ENCODE assay signal across 33 mouse cellular contexts in the genomic region with DNA sequence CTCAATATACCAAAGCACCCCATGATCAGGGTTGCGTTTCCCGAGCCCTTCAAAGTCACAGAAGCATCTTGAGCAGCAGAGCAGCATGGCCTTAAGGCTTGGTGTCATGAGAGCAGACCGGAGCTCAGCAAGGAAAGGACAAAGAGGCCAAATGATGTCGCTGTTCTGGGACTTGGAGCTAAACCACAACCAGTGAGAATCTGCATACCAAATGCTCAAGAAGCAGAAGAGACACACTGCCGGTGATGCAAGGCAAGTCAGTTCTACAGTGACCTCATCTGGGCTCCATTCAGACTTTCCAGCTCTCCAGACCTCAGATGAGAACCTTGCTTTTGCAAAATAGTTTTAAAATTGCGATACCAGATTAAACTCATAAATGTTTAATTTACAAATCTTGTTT. TPM values are rescaled to one million over a fixed set of nuclear protein-coding genes. Genes with fewer than 3 reads are reported as not detected.
DNase-seq lines count a peak whose midpoint lies in the region; ATAC-seq and TF ChIP-seq lines count a peak whose summit lies in the region.
"Had no signal": no experiment of that assay in that cellular context is flagged by ENCODE, and none has a peak within 500 bp of the region (broad histone marks: within the 10 kb centered on the region; RNA-seq: fewer than 3 reads in every experiment).

No protein-coding gene starts in this region.

- intact Hi-C loops in left cerebral cortex, postnatal 25 days (cut with DNase I), result no loop called here

- no peak overlapping the region for H3K4me2 ChIP-seq in lung, postnatal 0 days (replicated peaks; ENCODE audit: low read depth, low read length)
- peak overlapping the region; percentile 32; the same call in 1 of the 2 replicates for H3K4me2 ChIP-seq in CH12.LX (ENCODE audit: insufficient read depth, low read depth, poor library complexity, severe bottlenecking)
- H3K4me2 ChIP-seq in heart, embryonic 11.5 days, result no peak overlapping the region
- H3K4me2 ChIP-seq: embryonic facial prominence, embryonic 12.5 days; hindbrain, embryonic 13.5 days; kidney, embryonic 15.5 days; limb, embryonic 15.5 days; liver, embryonic 13.5 days had no signal

- H3K4me1 ChIP-seq in lung, postnatal 0 days (ENCODE audit: insufficient read depth, low read depth, low read length), result no peaks in the 10 kb centered on the region
- peaks cover 3 to 14% of the 10 kb centered on the region in 2 experiments; a peak in 3 of 4 replicates for H3K4me1 ChIP-seq in CH12.LX (ENCODE audit: control insufficient read depth in 1 of 2, insufficient read depth in 2 of 2)
- peaks cover 25% of the 10 kb centered on the region for H3K4me1 ChIP-seq in bone marrow macrophage, adult 2 months (ENCODE audit: control insufficient read depth, insufficient read depth, low read length)
- no peaks in the 10 kb centered on the region for H3K4me1 ChIP-seq in heart, embryonic 11.5 days (ENCODE audit: control insufficient read depth, insufficient read depth, low read length)
- H3K4me1 ChIP-seq: heart, embryonic 10.5 days; hindbrain, embryonic 13.5 days; limb, embryonic 15.5 days; liver, embryonic 13.5 days had no signal

- H3K79me2 ChIP-seq in CH12.LX (replicated peaks; ENCODE audit: control insufficient read depth, extremely low read depth, insufficient read depth, poor library complexity, severe bottlenecking), result no peaks in the 10 kb centered on the region

- H3K9me3 ChIP-seq in lung, postnatal 0 days (ENCODE audit: low read length), result no peaks in the 10 kb centered on the region
- no peaks in the 10 kb centered on the region for H3K9me3 ChIP-seq in CH12.LX (replicated peaks; ENCODE audit: low read length)
- H3K9me3 ChIP-seq in heart, embryonic 11.5 days (replicated peaks; ENCODE audit: control insufficient read depth, low read length), result no peaks in the 10 kb centered on the region
- H3K9me3 ChIP-seq: embryonic facial prominence, embryonic 12.5 days; heart, embryonic 10.5 days; hindbrain, embryonic 13.5 days; kidney, embryonic 15.5 days; limb, embryonic 10.5 days; limb, embryonic 15.5 days; liver, embryonic 13.5 days had no signal

- ATAC-seq in lung, postnatal 0 days, result no peak
- ATAC-seq in monocyte, adult 5-6 weeks (replicated peaks; ENCODE audit: insufficient number of reproducible peaks, low FRiP score, low TSS enrichment, poor library complexity, severe bottlenecking), result 0 out of 2 replicates have a peak, but pooled peaks have one; percentile 13
- no peak for ATAC-seq in heart, embryonic 11.5 days (replicated peaks; ENCODE audit: insufficient number of reproducible peaks, low FRiP score, low TSS enrichment)
- ATAC-seq: forebrain, embryonic 14.5 days; midbrain, embryonic 16.5 days had no signal

- no peak overlapping the region for H3K9ac ChIP-seq in lung, postnatal 0 days (replicated peaks; ENCODE audit: low read depth)
- H3K9ac ChIP-seq in CH12.LX (ENCODE audit: insufficient read depth, low read depth), result no peak overlapping the region
- H3K9ac ChIP-seq in heart, embryonic 11.5 days (ENCODE audit: low read depth, low read length), result no peak overlapping the region
- H3K9ac ChIP-seq: embryonic facial prominence, embryonic 12.5 days; hindbrain, embryonic 13.5 days; kidney, embryonic 15.5 days; limb, embryonic 15.5 days; liver, embryonic 13.5 days had no signal

- in situ Hi-C loops in CH12.LX (cut with MboI; ENCODE audit: low pct_ligation_motif_present, low pct_unique_long_range_greater_than_20kb, low sequenced_read_pairs), result no loop called here

- TF ChIP-seq EP300 in lung, postnatal 0 days (IDR thresholded peaks at IDR 0.05), result no peak
- TF ChIP-seq EP300 in CH12.LX (IDR thresholded peaks at IDR 0.05; ENCODE audit: low read length), result peak; percentile 27; the same call in 1 of the 2 replicates

- dilution Hi-C loops in CH12.LX (cut with MboI; ENCODE audit: extremely low pct_ligation_motif_present, extremely low pct_unique_long_range_greater_than_20kb, low sequenced_read_pairs), result no loop called here

- peak; percentile 33 for DNase-seq in lung, postnatal 0 days (ENCODE audit: low spot score)
- DNase-seq in lung, postnatal 10 days, result no peak
- DNase-seq in CH12.LX (ENCODE audit: extremely low read depth), result peak; percentile 55
- no peak for DNase-seq in kidney, adult 18-20 months
- DNase-seq in left cerebral cortex, postnatal 25 days (ENCODE audit: low spot score in 2 of 2), result no peak
- DNase-seq: adrenal gland, adult 8-10 months; cerebellum, adult 9-10 months; cerebellum, postnatal 36 days; embryo, embryonic 11 days; gastrocnemius, postnatal 14 days; heart, adult 11 months; heart, postnatal 36 days; kidney, adult 11 months; kidney, postnatal 36 days; layer of hippocampus, postnatal 36 days; liver, embryonic 13.5 days; lung, postnatal 14 days; retina, postnatal 1 day; right cerebral cortex, postnatal 14 days; thymus, postnatal 4 days had no signal

- peak; percentile 3 for TF ChIP-seq RAD21 in CH12.LX (IDR thresholded peaks at IDR 0.05; ENCODE audit: low read depth, low read length)

- H3K36me3 ChIP-seq in lung, postnatal 0 days (ENCODE audit: insufficient read depth, low read length), result no peaks in the 10 kb centered on the region
- no peaks in the 10 kb centered on the region for H3K36me3 ChIP-seq in CH12.LX (replicated peaks in 1 of 2; ENCODE audit: control insufficient read depth in 1 of 2, insufficient read depth in 1 of 2, low read length in 1 of 2)
- H3K36me3 ChIP-seq in heart, embryonic 11.5 days (ENCODE audit: control insufficient read depth, insufficient read depth, low read length), result no peaks in the 10 kb centered on the region
- H3K36me3 ChIP-seq: embryonic facial prominence, embryonic 12.5 days; G1E; heart, embryonic 10.5 days; hindbrain, embryonic 13.5 days; kidney, embryonic 15.5 days; limb, embryonic 10.5 days; limb, embryonic 15.5 days; liver, embryonic 13.5 days had no signal

- no peak for TF ChIP-seq POLR2A in CH12.LX (IDR thresholded peaks at IDR 0.05; ENCODE audit: low read depth, low read length)
- no peak for TF ChIP-seq POLR2A in bone marrow macrophage, adult 2 months (IDR thresholded peaks at IDR 0.05; ENCODE audit: borderline replicate concordance, low read depth, low read length)

- H3K27ac ChIP-seq in lung, postnatal 0 days (ENCODE audit: low read length), result no peak overlapping the region
- no peak overlapping the region for H3K27ac ChIP-seq in CH12.LX (ENCODE audit: insufficient read depth, low read depth)
- no peak overlapping the region for H3K27ac ChIP-seq in bone marrow macrophage, adult 2 months (ENCODE audit: insufficient read depth, low read depth, low read length)
- H3K27ac ChIP-seq in heart, embryonic 11.5 days (ENCODE audit: low read depth, low read length), result no peak overlapping the region
- H3K27ac ChIP-seq: embryonic facial prominence, embryonic 12.5 days; heart, embryonic 10.5 days; hindbrain, embryonic 13.5 days; kidney, embryonic 15.5 days; layer of hippocampus, adult 2 months; limb, embryonic 10.5 days; limb, embryonic 15.5 days; liver, embryonic 13.5 days had no signal

- WGBS in lung, postnatal 0 days, result 75% methylated on average over 6 of the region's 6 CpGs
- 69% methylated on average over 6 of the region's 6 CpGs for WGBS in heart, embryonic 11.5 days (ENCODE audit: insufficient replicate concordance)

- no peak overlapping the region for H3K4me3 ChIP-seq in lung, postnatal 0 days (ENCODE audit: low read depth, low read length)
- H3K4me3 ChIP-seq in CH12.LX (replicated peaks in 1 of 3; ENCODE audit: low read depth in 2 of 3, low read length in 2 of 3, poor library complexity in 1 of 3), result no peak overlapping the region
- no peak overlapping the region for H3K4me3 ChIP-seq in bone marrow macrophage, adult 2 months (ENCODE audit: insufficient read depth, low read length)
- no peak overlapping the region for H3K4me3 ChIP-seq in heart, embryonic 11.5 days (ENCODE audit: low read depth, low read length)
- H3K4me3 ChIP-seq: embryonic facial prominence, embryonic 12.5 days; heart, embryonic 10.5 days; hindbrain, embryonic 13.5 days; kidney, embryonic 15.5 days; layer of hippocampus, adult 2 months; limb, embryonic 10.5 days; limb, embryonic 15.5 days; liver, embryonic 13.5 days had no signal

- no peak for TF ChIP-seq CTCF in lung, postnatal 0 days (IDR thresholded peaks at IDR 0.05)
- peak in 1 of 2 experiments; percentile 30; a peak in 1 of 4 replicates for TF ChIP-seq CTCF in CH12.LX (conservative IDR thresholded peaks at IDR 0.05 in 1 of 2, IDR thresholded peaks at IDR 0.05 in 1 of 2; ENCODE audit: low read depth in 2 of 2, low read length in 2 of 2)
- 0 out of 2 replicates have a peak, but pooled peaks have one; percentile 33 for TF ChIP-seq CTCF in bone marrow macrophage, adult 2 months (IDR thresholded peaks at IDR 0.05; ENCODE audit: low read depth, low read length)

- no peaks in the 10 kb centered on the region for H3K27me3 ChIP-seq in lung, postnatal 0 days (replicated peaks; ENCODE audit: insufficient read depth, low read length)
- H3K27me3 ChIP-seq in CH12.LX (replicated peaks), result no peaks in the 10 kb centered on the region
- H3K27me3 ChIP-seq in heart, embryonic 11.5 days (ENCODE audit: control insufficient read depth, insufficient read depth, low read length), result no peaks in the 10 kb centered on the region
- H3K27me3 ChIP-seq: embryonic facial prominence, embryonic 12.5 days; hindbrain, embryonic 13.5 days; kidney, embryonic 15.5 days; limb, embryonic 15.5 days; liver, embryonic 13.5 days had no signal

TF ChIP-seq in CH12.LX, 34 proteins besides CTCF, POLR2A, EP300 and RAD21 (continues in another document):
- TF ChIP-seq MAFK (IDR thresholded peaks at IDR 0.05; ENCODE audit: insufficient replicate concordance, low read length) (no peak), E2F4 (IDR thresholded peaks at IDR 0.05; ENCODE audit: insufficient replicate concordance, low read depth, low read length) (no peak), TCF12 (IDR thresholded peaks at IDR 0.05; ENCODE audit: low read depth, low read length) (0 out of 2 replicates have a peak, but pooled peaks have one; percentile 14), GABPA (IDR thresholded peaks at IDR 0.05; ENCODE audit: insufficient replicate concordance, low read depth, low read length) (no peak), ZNF384 (IDR thresholded peaks at IDR 0.05; ENCODE audit: low read depth, low read length) (no peak), NELFE (IDR thresholded peaks at IDR 0.05; ENCODE audit: low read depth, low read length) (no peak), KAT2A (IDR thresholded peaks at IDR 0.05; ENCODE audit: insufficient replicate concordance, low read length) (no peak), IRF4 (IDR thresholded peaks at IDR 0.05; ENCODE audit: low read depth, low read length) (no peak)

RNA-seq across cellular contexts. Expression of gene Spp1, which starts 38.6 kb away (rescaled TPM):
- 74.4 and 87.1 TPM in 2 replicates for polyA plus RNA-seq in lung, postnatal 0 days (2015; fragmentation: Nextera tagmentation; extraction: Ambion mirVana)
- total RNA-seq in CH12.LX (2012; rRNA removed) (1.9 and 2.1 TPM in 2 replicates), CH12.LX (2014; rRNA removed) (25.7 and 27.0 TPM in 2 replicates)
- polyA plus RNA-seq in CH12.LX (2012; ENCODE audit: insufficient read length, low read depth), result 10.2 and 10.4 TPM in 2 replicates
- 514 and 522 TPM in 2 replicates for polyA plus RNA-seq in bone marrow macrophage, adult 2 months (2012; ENCODE audit: insufficient read depth, insufficient read length, missing spikeins)
- 1.5 to 1.9 TPM (median 1.9 TPM) in 3 replicates for total RNA-seq in monocyte, adult 5-6 weeks (2017)
- total RNA-seq in left cerebral cortex, postnatal 25 days (2021), result 10 to 100 TPM in 1 of 2 experiments, 1 to 10 TPM in 1; 9.5 to 10.7 TPM
- 1.3 and 2.3 TPM in 2 replicates for polyA plus RNA-seq in heart, embryonic 11.5 days (2014; fragmentation: Nextera tagmentation; extraction: Ambion mirVana)
- total RNA-seq: G1E had no signal
- polyA plus RNA-seq: G1E had no signal

Comparison
In these comparisons a context has a peak if more than half of its experiments do, and no peak if none do; other contexts are left out.
1. DNase-seq: peak in lung, postnatal 0 days (single experiment) and CH12.LX (single experiment); none in lung, postnatal 10 days (single experiment), kidney, adult 18-20 months (single experiment) and left cerebral cortex, postnatal 25 days (0 of 2).